Mouse (Mus musculus) liver, embryonic 15.5 days (tissue): ENCODE results near the gene Deaf1. TPM values are rescaled to one million over a fixed set of nuclear protein-coding genes. Genes with fewer than 3 reads are reported as not detected.
A peak's percentile ranks its signal among the peaks of the same experiment; 100 is the strongest.

Experiments
- ATAC-seq: fragments of 200-750 bp; cut with Nextera tagmentation; 2 replicates; pipeline ENCODE4 v1.8.0; 2017; ENCODE audit warnings: moderate number of reproducible peaks, mild to moderate bottlenecking, moderate library complexity; ENCODE audit not compliant: insufficient read depth
- H3K27ac ChIP-seq: fragments of 300-500 bp; sonication (generic); replicated peaks from 2 replicates; pipeline ENCODE4 v1.5.1; 2015; ENCODE audit warnings: mild to moderate bottlenecking, inconsistent platforms
- H3K27me3 ChIP-seq: fragments of 300-500 bp; sonication (generic); 2 replicates; pipeline ENCODE4 v1.6.1; 2015; ENCODE audit warnings: mild to moderate bottlenecking, inconsistent platforms
- H3K36me3 ChIP-seq: fragments of 300-500 bp; sonication (generic); replicated peaks from 2 replicates; pipeline ENCODE4 v1.6.1; 2015; ENCODE audit warnings: moderate library complexity, mild to moderate bottlenecking, inconsistent platforms
- H3K4me1 ChIP-seq: fragments of 300-500 bp; sonication (generic); replicated peaks from 2 replicates; pipeline ENCODE4 v1.6.1; 2015; ENCODE audit warnings: inconsistent platforms
- H3K4me2 ChIP-seq: fragments of 300-500 bp; sonication (generic); 2 replicates; pipeline ENCODE4 v1.6.1; 2015; ENCODE audit warnings: moderate library complexity, mild to moderate bottlenecking, inconsistent platforms
- H3K4me3 ChIP-seq: fragments of 300-500 bp; sonication (generic); replicated peaks from 2 replicates; pipeline ENCODE4 v1.5.1; 2015; ENCODE audit warnings: mild to moderate bottlenecking, inconsistent platforms
- H3K9ac ChIP-seq: fragments of 300-500 bp; sonication (generic); 2 replicates; pipeline ENCODE4 v1.6.1; 2015; ENCODE audit warnings: moderate library complexity, mild to moderate bottlenecking, inconsistent platforms
- H3K9me3 ChIP-seq: fragments of 300-500 bp; sonication (generic); replicated peaks from 2 replicates; pipeline ENCODE4 v1.6.1; 2016; ENCODE audit warnings: inconsistent platforms
- WGBS: fragments of 180-500 bp; shearing (Covaris S2); methylation state at CpG from one replicate; pipeline ENCODE4 v1.1.7; 2015; ENCODE audit warnings: mixed read lengths; ENCODE audit not compliant: insufficient replicate concordance; 5-methylcytosine and 5-hydroxymethylcytosine counted together
- polyA plus RNA-seq: library from polyadenylated mRNA; unstranded; fragments of >200 nt; fragmentation: Nextera tagmentation; extraction: Ambion mirVana; gene quantifications from 2 replicates; pipeline ENCODE4 v1.2.1, GENCODE M21; 2015

Deaf1 gene
- polyA plus RNA-seq, 1 experiment from 2014 or later, result 13.4 TPM

GRCm38 (mm10) chr7:141339215-141339920 is 11.9 kb upstream of the Deaf1 start:
- Histone ChIP-seq H3K27me3 (peaks cover 14% of the 10 kb centered on the region; the same call in 1 of the 2 replicates), H3K9ac (peak overlapping the region; percentile 38; the same call in 1 of the 2 replicates), H3K4me3 (peak overlapping the region; percentile 47), H3K4me1 (peaks cover 40% of the 10 kb centered on the region), H3K9me3 (no peaks in the 10 kb centered on the region), H3K36me3 (no peaks in the 10 kb centered on the region), H3K4me2 (peak overlapping the region; percentile 74), H3K27ac (peak overlapping the region; percentile 81)
- WGBS, result 54% methylated on average over 20 of the region's 20 CpGs
- no peak for ATAC-seq

- H3K27me3 ChIP-seq, result peaks cover 14% of the 10 kb centered on the region; the same call in 1 of the 2 replicates
- no peaks in the 10 kb centered on the region for H3K36me3 ChIP-seq
- no peaks in the 10 kb centered on the region for H3K9me3 ChIP-seq
- H3K4me2 ChIP-seq, result peak within 1 kb of the TSS; percentile 74
- peak; percentile 63 for ATAC-seq
- WGBS, result 6% methylated on average over 23 of the region's 23 CpGs
- peak within 1 kb of the TSS; percentile 47 for H3K4me3 ChIP-seq
- H3K9ac ChIP-seq, result peak within 1 kb of the TSS; percentile 38; the same call in 1 of the 2 replicates
- H3K27ac ChIP-seq, result peak within 1 kb of the TSS; percentile 81
- peaks cover 39% of the 10 kb centered on the region for H3K4me1 ChIP-seq
Measured at GRCm38 (mm10) chr7:141338576-141339131, 11.2 kb upstream of the Deaf1 start, which contains the start of gene Eps8l2. Eps8l2 (plus strand) TSS chr7:141338880.

GRCm38 (mm10) chr7:141337716-141338416 is 10.4 kb upstream of the Deaf1 start:
- Histone ChIP-seq H3K27me3 (peaks cover 11% of the 10 kb centered on the region; the same call in 1 of the 2 replicates), H3K4me1 (peaks cover 36% of the 10 kb centered on the region), H3K9me3 (no peaks in the 10 kb centered on the region), H3K4me3 (no peak overlapping the region), H3K27ac (no peak overlapping the region), H3K36me3 (peaks cover 7% of the 10 kb centered on the region), H3K4me2 (peak overlapping the region; percentile 74), H3K9ac (0 out of 2 replicates have a peak overlapping the region, but pooled peaks have one; percentile 38)
- ATAC-seq, result no peak
- 52% methylated on average over 3 of the region's 3 CpGs for WGBS

- no peak overlapping the region for H3K4me2 ChIP-seq
- H3K27me3 ChIP-seq, result peaks cover 11% of the 10 kb centered on the region; the same call in 1 of the 2 replicates
- no peak for ATAC-seq
- no peaks in the 10 kb centered on the region for H3K9me3 ChIP-seq
- H3K4me1 ChIP-seq, result peaks cover 29% of the 10 kb centered on the region
- no peak overlapping the region for H3K4me3 ChIP-seq
- WGBS, result 66% methylated on average over 3 of the region's 3 CpGs
- no peak overlapping the region for H3K9ac ChIP-seq
- no peak overlapping the region for H3K27ac ChIP-seq
- peaks cover 10% of the 10 kb centered on the region for H3K36me3 ChIP-seq
Measured at GRCm38 (mm10) chr7:141336296-141336695, 8.8 kb upstream of the Deaf1 start.

- H3K36me3 ChIP-seq, result peaks cover 10% of the 10 kb centered on the region
- no peaks in the 10 kb centered on the region for H3K9me3 ChIP-seq
- no peak overlapping the region for H3K4me2 ChIP-seq
- 67% methylated on average over 4 of the region's 4 CpGs for WGBS
- no peak overlapping the region for H3K27ac ChIP-seq
- no peak for ATAC-seq
- H3K9ac ChIP-seq, result no peak overlapping the region
- H3K27me3 ChIP-seq, result peaks cover 11% of the 10 kb centered on the region; the same call in 1 of the 2 replicates
- no peak overlapping the region for H3K4me3 ChIP-seq
- H3K4me1 ChIP-seq, result peaks cover 27% of the 10 kb centered on the region
Measured at GRCm38 (mm10) chr7:141335682-141336081, 8.2 kb upstream of the Deaf1 start.

- no peak overlapping the region for H3K27ac ChIP-seq
- H3K36me3 ChIP-seq, result peaks cover 10% of the 10 kb centered on the region
- no peak overlapping the region for H3K4me3 ChIP-seq
- no peak overlapping the region for H3K4me2 ChIP-seq
- peaks cover 11% of the 10 kb centered on the region; the same call in 1 of the 2 replicates for H3K27me3 ChIP-seq
- no peak overlapping the region for H3K9ac ChIP-seq
- WGBS, result 85% methylated on average over 2 of the region's 2 CpGs
- H3K9me3 ChIP-seq, result no peaks in the 10 kb centered on the region
- no peak for ATAC-seq
- H3K4me1 ChIP-seq, result peaks cover 27% of the 10 kb centered on the region
Measured at GRCm38 (mm10) chr7:141335044-141335579, 7.6 kb upstream of the Deaf1 start.

- no peak for ATAC-seq
- Histone ChIP-seq H3K9ac (no peak overlapping the region), H3K36me3 (peaks cover 10% of the 10 kb centered on the region), H3K4me3 (no peak overlapping the region), H3K4me1 (peaks cover 18% of the 10 kb centered on the region), H3K27ac (no peak overlapping the region), H3K27me3 (no peaks in the 10 kb centered on the region), H3K9me3 (no peaks in the 10 kb centered on the region), H3K4me2 (no peak overlapping the region)
- WGBS, result 78% methylated on average over 6 of the region's 6 CpGs
Measured at GRCm38 (mm10) chr7:141331990-141332389, 4.5 kb upstream of the Deaf1 start.

- no peaks in the 10 kb centered on the region for H3K9me3 ChIP-seq
- peaks cover 10% of the 10 kb centered on the region for H3K36me3 ChIP-seq
- no peak overlapping the region for H3K4me2 ChIP-seq
- no peak for ATAC-seq
- no peak overlapping the region for H3K9ac ChIP-seq
- H3K27me3 ChIP-seq, result no peaks in the 10 kb centered on the region
- H3K4me1 ChIP-seq, result peaks cover 31% of the 10 kb centered on the region
- H3K27ac ChIP-seq, result no peak overlapping the region
- no peak overlapping the region for H3K4me3 ChIP-seq
Measured at GRCm38 (mm10) chr7:141330706-141331105, 3.2 kb upstream of the Deaf1 start.

- Histone ChIP-seq H3K4me1 (peaks cover 42% of the 10 kb centered on the region), H3K4me3 (peak overlapping the region; percentile 71), H3K9me3 (no peaks in the 10 kb centered on the region), H3K27me3 (no peaks in the 10 kb centered on the region), H3K27ac (peak overlapping the region; percentile 97), H3K36me3 (peaks cover 21% of the 10 kb centered on the region), H3K4me2 (peak overlapping the region; percentile 96), H3K9ac (peak overlapping the region; percentile 94)
- 14% methylated on average over 24 of the region's 24 CpGs for WGBS
- peak; percentile 1 for ATAC-seq
Measured at GRCm38 (mm10) chr7:141328373-141328990, 992 bp upstream of the Deaf1 start.

GRCm38 (mm10) chr7:141326546-141327446 is 694 bp downstream of the Deaf1 start:
- Histone ChIP-seq H3K27ac (peak overlapping the region; percentile 97), H3K4me1 (peaks cover 42% of the 10 kb centered on the region), H3K27me3 (no peaks in the 10 kb centered on the region), H3K9me3 (no peaks in the 10 kb centered on the region), H3K36me3 (peaks cover 29% of the 10 kb centered on the region), H3K4me3 (peak overlapping the region; percentile 71), H3K4me2 (peak overlapping the region; percentile 96), H3K9ac (peak overlapping the region; percentile 94)
- peak; percentile 13 for ATAC-seq
- WGBS, result 5% methylated on average over 35 of the region's 35 CpGs
